Mouse (Mus musculus) midbrain, embryonic 15.5 days (tissue): ENCODE data around the gene Bin2. TPM values are rescaled to one million over a fixed set of nuclear protein-coding genes. Genes with fewer than 3 reads are reported as not detected.
A peak's percentile ranks its signal among the peaks of the same experiment; 100 is the strongest.
"Not testable (repeated sequence)": the region's sequence is repeated elsewhere in the genome, so short reads cannot be mapped to it uniquely, and the experiment has no call there.

Experiments used
- ATAC-seq: fragments of 200-750 bp; cut with Nextera tagmentation; replicated peaks from 2 replicates; pipeline ENCODE4 v1.8.0; 2017; ENCODE audit warnings: moderate TSS enrichment
- H3K27ac ChIP-seq: fragments of 300-500 bp; sonication (generic); 2 replicates; pipeline ENCODE4 v1.5.1; 2015; ENCODE audit warnings: mild to moderate bottlenecking, inconsistent platforms
- H3K27me3 ChIP-seq: fragments of 300-500 bp; sonication (generic); replicated peaks from 2 replicates; pipeline ENCODE4 v1.6.1; 2015; ENCODE audit warnings: inconsistent platforms
- H3K36me3 ChIP-seq: fragments of 300-500 bp; sonication (generic); replicated peaks from 2 replicates; pipeline ENCODE4 v1.6.1; 2015; ENCODE audit warnings: inconsistent platforms
- H3K4me1 ChIP-seq: fragments of 300-500 bp; sonication (generic); 2 replicates; pipeline ENCODE4 v1.6.1; 2015; ENCODE audit warnings: inconsistent platforms
- H3K4me2 ChIP-seq: fragments of 300-500 bp; sonication (generic); 2 replicates; pipeline ENCODE4 v1.6.1; 2015; ENCODE audit warnings: inconsistent platforms, mild to moderate bottlenecking, moderate library complexity
- H3K4me3 ChIP-seq: fragments of 300-500 bp; sonication (generic); 2 replicates; pipeline ENCODE4 v1.5.1; 2015; ENCODE audit warnings: mild to moderate bottlenecking, inconsistent platforms
- H3K9ac ChIP-seq: fragments of 300-500 bp; sonication (generic); 2 replicates; pipeline ENCODE4 v1.6.1; 2015; ENCODE audit warnings: mild to moderate bottlenecking, inconsistent platforms
- H3K9me3 ChIP-seq: fragments of 300-500 bp; sonication (generic); 2 replicates; pipeline ENCODE4 v1.6.1; 2016; ENCODE audit warnings: inconsistent platforms
- WGBS: fragments of 180-500 bp; shearing (Covaris S2); methylation state at CpG from one replicate; pipeline ENCODE4 v1.1.7; 2015; ENCODE audit warnings: mixed read lengths; 5-methylcytosine and 5-hydroxymethylcytosine counted together
- polyA plus RNA-seq: library from polyadenylated mRNA; unstranded; fragments of >200 nt; fragmentation: Nextera tagmentation; extraction: Ambion mirVana; gene quantifications from 2 replicates; pipeline ENCODE4 v1.2.1, GENCODE M21; 2015

Gene Bin2
- polyA plus RNA-seq, 1 experiment from 2014 or later = 1.0 TPM

- H3K27me3 ChIP-seq = no peaks in the 10 kb centered on the region
- no peak overlapping the region for H3K9ac ChIP-seq
- H3K27ac ChIP-seq = no peak overlapping the region
- no peak overlapping the region for H3K4me2 ChIP-seq
- WGBS = 16% methylated on average over 10 of the region's 10 CpGs
- H3K4me3 ChIP-seq = no peak overlapping the region
- ATAC-seq = no peak
- peaks cover 6% of the 10 kb centered on the region; the same call in 1 of the 2 replicates for H3K4me1 ChIP-seq
- no peaks in the 10 kb centered on the region for H3K9me3 ChIP-seq
- H3K36me3 ChIP-seq = no peaks in the 10 kb centered on the region
These were observed 42.1 kb downstream of the Bin2 start for GRCm38 (mm10) chr15:100627287-100627686.

GRCm38 (mm10) chr15:100624435-100624834 is 44.9 kb downstream of the Bin2 start:
- peaks cover 10% of the 10 kb centered on the region; the same call in 1 of the 2 replicates for H3K36me3 ChIP-seq
- H3K27ac ChIP-seq = no peak overlapping the region
- H3K9me3 ChIP-seq = no peaks in the 10 kb centered on the region
- no peaks in the 10 kb centered on the region for H3K27me3 ChIP-seq
- 85% methylated on average over 3 of the region's 3 CpGs for WGBS
- H3K9ac ChIP-seq = no peak overlapping the region
- no peak overlapping the region for H3K4me3 ChIP-seq
- ATAC-seq = no peak
- no peak overlapping the region for H3K4me2 ChIP-seq
- peaks cover 6% of the 10 kb centered on the region; the same call in 1 of the 2 replicates for H3K4me1 ChIP-seq

GRCm38 (mm10) chr15:100623754-100624153 is 45.6 kb downstream of the Bin2 start:
- no peak for ATAC-seq
- H3K4me1 ChIP-seq = peaks cover 6% of the 10 kb centered on the region; the same call in 1 of the 2 replicates
- H3K27me3 ChIP-seq = no peaks in the 10 kb centered on the region
- WGBS = 86% methylated on average over 9 of the region's 9 CpGs
- H3K4me2 ChIP-seq = no peak overlapping the region
- H3K4me3 ChIP-seq = no peak overlapping the region
- no peak overlapping the region for H3K9ac ChIP-seq
- H3K36me3 ChIP-seq = peaks cover 13% of the 10 kb centered on the region; the same call in 1 of the 2 replicates
- no peak overlapping the region for H3K27ac ChIP-seq
- H3K9me3 ChIP-seq = no peaks in the 10 kb centered on the region

- Histone ChIP-seq H3K4me2 (no peak overlapping the region), H3K9me3 (no peaks in the 10 kb centered on the region), H3K27me3 (no peaks in the 10 kb centered on the region), H3K4me3 (no peak overlapping the region), H3K36me3 (peaks cover 19% of the 10 kb centered on the region), H3K27ac (no peak overlapping the region), H3K9ac (no peak overlapping the region), H3K4me1 (no peaks in the 10 kb centered on the region)
- ATAC-seq = no peak
- 87% methylated on average over 7 of the region's 7 CpGs for WGBS
These were observed 47.2 kb downstream of the Bin2 start for GRCm38 (mm10) chr15:100622164-100622563.

GRCm38 (mm10) chr15:100621671-100622070 is 47.7 kb downstream of the Bin2 start:
- H3K9me3 ChIP-seq, H3K4me2 ChIP-seq, H3K27me3 ChIP-seq, H3K9ac ChIP-seq, H3K4me3 ChIP-seq, H3K4me1 ChIP-seq, ATAC-seq, H3K27ac ChIP-seq: not testable (repeated sequence)
- peaks cover 19% of the 10 kb centered on the region for H3K36me3 ChIP-seq
- WGBS = 70% methylated on average over 9 of the region's 9 CpGs

- Histone ChIP-seq H3K4me2 (no peak overlapping the region), H3K9ac (no peak overlapping the region)
- WGBS = 93% methylated on average over 7 of the region's 7 CpGs
These were observed 50.2 kb downstream of the Bin2 start for GRCm38 (mm10) chr15:100619200-100619599.

GRCm38 (mm10) chr15:100616221-100616620 is 53.1 kb downstream of the Bin2 start:
- Histone ChIP-seq H3K27ac (peak overlapping the region; percentile 98), H3K27me3 (no peaks in the 10 kb centered on the region), H3K4me1 (peaks cover 25% of the 10 kb centered on the region), H3K4me3 (peak overlapping the region; percentile 95), H3K36me3 (peaks cover 19% of the 10 kb centered on the region), H3K4me2 (peak overlapping the region; percentile 82), H3K9me3 (no peaks in the 10 kb centered on the region), H3K9ac (peak overlapping the region; percentile 90)
- ATAC-seq = peak; percentile 21
- 2% methylated on average over 19 of the region's 19 CpGs for WGBS

More at GRCm38 (mm10) chr15:100619200-100619599, 50.2 kb downstream of the Bin2 start:
- peaks cover 15% of the 10 kb centered on the region for H3K4me1 ChIP-seq
- no peak overlapping the region for H3K27ac ChIP-seq
- H3K4me3 ChIP-seq = no peak overlapping the region
- H3K36me3 ChIP-seq = peaks cover 19% of the 10 kb centered on the region
- no peak for ATAC-seq
- no peaks in the 10 kb centered on the region for H3K27me3 ChIP-seq
- H3K9me3 ChIP-seq = no peaks in the 10 kb centered on the region

- Histone ChIP-seq H3K9ac (peak overlapping the region; percentile 90), H3K27me3 (no peaks in the 10 kb centered on the region), H3K4me2 (peak overlapping the region; percentile 82), H3K4me1 (peaks cover 25% of the 10 kb centered on the region), H3K36me3 (peaks cover 17% of the 10 kb centered on the region), H3K9me3 (no peaks in the 10 kb centered on the region), H3K4me3 (peak overlapping the region; percentile 95), H3K27ac (peak overlapping the region; percentile 98)
- peak; percentile 90 for ATAC-seq
- WGBS = under 1% methylated on average over 43 of the region's 43 CpGs
These were observed 53.5 kb downstream of the Bin2 start for GRCm38 (mm10) chr15:100615825-100616220.

GRCm38 (mm10) chr15:100614996-100615824 is 54.1 kb downstream of the Bin2 start, which contains the start of gene Dazap2:
Gene Dazap2 (plus strand): TSS chr15:100615349.
- no peaks in the 10 kb centered on the region for H3K9me3 ChIP-seq
- peak within 1 kb of the TSS; percentile 88 for H3K4me2 ChIP-seq
- H3K4me3 ChIP-seq = peak within 1 kb of the TSS; percentile 95
- peaks cover 11% of the 10 kb centered on the region for H3K36me3 ChIP-seq
- H3K4me1 ChIP-seq = peaks cover 25% of the 10 kb centered on the region
- WGBS = under 1% methylated on average over 88 of the region's 99 CpGs
- H3K9ac ChIP-seq = peak within 1 kb of the TSS; percentile 90
- ATAC-seq = peak; percentile 89
- peak within 1 kb of the TSS; percentile 98 for H3K27ac ChIP-seq
- no peaks in the 10 kb centered on the region for H3K27me3 ChIP-seq

- peak overlapping the region; percentile 98 for H3K27ac ChIP-seq
- H3K4me3 ChIP-seq = peak overlapping the region; percentile 95
- peaks cover 9% of the 10 kb centered on the region for H3K36me3 ChIP-seq
- H3K27me3 ChIP-seq = no peaks in the 10 kb centered on the region
- peak; percentile 5 for ATAC-seq
- peak overlapping the region; percentile 88 for H3K4me2 ChIP-seq
- peaks cover 26% of the 10 kb centered on the region for H3K4me1 ChIP-seq
- peak overlapping the region; percentile 90 for H3K9ac ChIP-seq
- WGBS = 10% methylated on average over 43 of the region's 43 CpGs
- H3K9me3 ChIP-seq = no peaks in the 10 kb centered on the region
These were observed 54.9 kb downstream of the Bin2 start for GRCm38 (mm10) chr15:100614218-100614995.

- Histone ChIP-seq H3K4me3 (0 out of 2 replicates have a peak overlapping the region, but pooled peaks have one; percentile 14), H3K27ac (no peak overlapping the region), H3K36me3 (peaks cover 5% of the 10 kb centered on the region), H3K27me3 (no peaks in the 10 kb centered on the region), H3K4me1 (peaks cover 28% of the 10 kb centered on the region), H3K4me2 (peak overlapping the region; percentile 36), H3K9me3 (no peaks in the 10 kb centered on the region), H3K9ac (no peak overlapping the region)
- ATAC-seq = no peak
- 10% methylated on average over 16 of the region's 16 CpGs for WGBS
These were observed 55.8 kb downstream of the Bin2 start for GRCm38 (mm10) chr15:100613584-100613983.

- Histone ChIP-seq H3K4me1 (peaks cover 28% of the 10 kb centered on the region), H3K9ac (no peak overlapping the region), H3K36me3 (no peaks in the 10 kb centered on the region), H3K27ac (no peak overlapping the region), H3K9me3 (no peaks in the 10 kb centered on the region), H3K4me3 (no peak overlapping the region), H3K4me2 (no peak overlapping the region), H3K27me3 (no peaks in the 10 kb centered on the region)
- no peak for ATAC-seq
- WGBS = 77% methylated on average over 2 of the region's 2 CpGs
These were observed 56.9 kb downstream of the Bin2 start for GRCm38 (mm10) chr15:100612432-100612831.
